Mouse (Mus musculus): ENCODE data around the gene Sema5a.
A peak's percentile ranks its signal among the peaks of the same experiment; 100 is the strongest.

Sema5a gene

DNA sequence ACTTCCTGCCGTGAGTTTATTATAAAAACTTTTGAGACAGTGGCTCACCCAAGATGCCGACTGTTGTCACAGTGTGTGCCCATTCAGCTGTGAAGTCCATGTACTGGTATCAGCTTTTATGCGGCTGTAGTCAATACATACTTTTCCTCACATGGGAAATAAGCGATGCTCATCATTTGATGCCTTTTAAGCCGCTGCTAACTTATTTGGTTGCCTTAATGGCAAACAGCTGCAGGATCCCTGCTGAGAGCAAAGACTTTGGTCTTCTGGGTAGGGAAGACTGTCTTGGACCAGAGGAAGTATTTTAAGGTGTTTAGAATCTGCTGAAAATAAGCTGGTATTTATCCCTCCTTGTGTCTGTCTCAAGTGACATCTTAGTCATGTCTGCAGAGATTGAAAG is 2.7 kb downstream of the Sema5a start:
- no peak for DNase-seq (ENCODE audit: low spot score in 2 of 2)

DNA sequence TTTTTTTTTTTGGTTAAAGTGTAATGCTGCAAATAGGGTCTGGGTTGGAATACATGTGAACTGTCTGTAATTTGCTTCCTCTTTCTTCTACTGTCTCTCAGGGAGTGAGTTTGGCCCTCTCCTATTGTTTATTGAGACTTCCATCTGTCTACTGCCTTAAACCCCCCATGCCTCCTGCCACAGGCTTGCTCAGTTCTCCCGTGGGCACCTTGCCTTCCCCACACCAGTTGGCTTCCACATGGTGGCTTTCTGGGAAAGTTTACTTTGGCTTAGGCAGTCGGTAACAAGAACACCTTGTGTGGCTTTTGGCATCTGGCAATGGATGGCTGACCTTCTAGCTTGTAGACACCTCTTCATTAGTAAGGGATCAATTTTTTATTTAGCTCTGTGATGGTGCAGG is 10.2 kb downstream of the Sema5a start:
- DNase-seq (ENCODE audit: low spot score in 2 of 2), result no peak

DNA sequence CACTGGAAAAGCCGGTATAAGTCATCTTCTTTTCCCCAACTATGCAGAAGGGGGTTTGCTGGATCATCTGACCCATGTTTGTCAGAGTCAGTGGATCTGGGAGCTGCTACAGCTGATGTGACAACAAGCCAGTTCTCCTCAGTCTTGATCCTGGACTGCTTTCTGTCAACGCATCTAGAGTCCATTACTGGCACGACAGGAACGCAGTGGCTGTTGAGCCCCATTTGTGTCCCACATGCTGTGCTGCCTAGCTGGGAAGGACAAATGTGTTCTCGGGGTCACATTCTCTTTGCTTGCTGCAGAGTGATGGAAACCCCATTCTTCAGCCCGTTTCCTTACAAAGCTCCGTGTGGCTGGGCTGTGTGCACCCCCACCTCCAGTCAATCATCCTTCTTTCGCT is 12.7 kb downstream of the Sema5a start:
- DNase-seq (ENCODE audit: low spot score in 2 of 2), result no peak

DNA sequence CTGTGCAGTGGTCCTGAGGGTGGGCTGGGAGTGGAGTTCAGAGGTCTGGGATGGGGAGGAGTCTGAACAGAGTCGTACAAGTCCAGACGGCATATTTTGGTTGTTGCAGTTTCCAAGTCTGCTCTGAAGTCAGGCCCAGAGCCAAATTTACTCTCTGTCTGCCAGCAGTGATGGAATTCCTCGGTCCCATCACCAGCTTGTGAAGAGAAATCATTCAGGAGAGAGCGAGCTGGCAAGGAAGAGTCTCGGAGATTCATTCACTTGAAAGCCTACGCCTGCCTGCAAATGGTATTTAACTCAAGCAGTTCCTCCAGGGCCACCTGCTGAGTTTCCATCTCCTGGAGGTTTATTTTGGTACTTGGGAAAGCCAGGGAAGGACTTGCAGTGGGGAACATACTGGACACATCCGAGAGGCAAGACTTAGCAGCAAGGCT is 13.3 kb downstream of the Sema5a start:
- DNase-seq (ENCODE audit: low spot score in 2 of 2), result peak; percentile 39 to 44

DNA sequence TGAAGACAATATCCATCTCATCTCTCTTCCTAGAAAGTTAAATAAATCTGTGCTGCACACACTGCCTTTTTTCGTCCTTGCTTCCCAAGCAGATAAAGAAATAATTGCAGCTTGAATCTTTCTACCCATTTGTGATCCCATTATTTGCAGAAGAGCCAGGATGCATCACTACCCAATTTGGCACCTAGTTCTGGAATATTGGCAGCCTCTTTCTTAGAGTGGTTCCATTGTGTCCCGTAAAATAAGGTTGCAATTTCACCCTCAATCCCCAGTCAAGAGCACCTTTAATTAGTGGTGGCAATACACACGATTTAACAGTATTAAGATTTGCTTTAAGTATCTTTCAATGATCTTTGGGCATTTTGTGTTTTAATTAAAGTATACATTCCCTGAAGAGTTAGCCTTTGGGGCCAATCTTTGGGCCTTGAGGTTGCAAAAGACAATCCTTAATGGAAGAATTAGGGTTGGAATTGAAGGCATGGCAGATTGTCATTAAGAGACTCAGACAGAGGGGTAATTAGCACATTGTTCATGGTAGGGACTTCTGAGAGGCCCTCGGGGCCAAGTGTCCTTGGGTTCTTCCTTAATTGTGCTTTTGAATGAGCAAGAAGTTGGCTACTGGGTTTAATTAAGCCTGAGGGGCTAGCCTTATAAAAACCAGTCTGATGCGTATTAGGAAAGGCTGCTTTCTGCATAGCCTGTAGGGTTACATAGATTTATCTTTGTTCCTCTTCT is 14.9 kb downstream of the Sema5a start:
- DNase-seq (ENCODE audit: low spot score in 2 of 2), result no peak

DNA sequence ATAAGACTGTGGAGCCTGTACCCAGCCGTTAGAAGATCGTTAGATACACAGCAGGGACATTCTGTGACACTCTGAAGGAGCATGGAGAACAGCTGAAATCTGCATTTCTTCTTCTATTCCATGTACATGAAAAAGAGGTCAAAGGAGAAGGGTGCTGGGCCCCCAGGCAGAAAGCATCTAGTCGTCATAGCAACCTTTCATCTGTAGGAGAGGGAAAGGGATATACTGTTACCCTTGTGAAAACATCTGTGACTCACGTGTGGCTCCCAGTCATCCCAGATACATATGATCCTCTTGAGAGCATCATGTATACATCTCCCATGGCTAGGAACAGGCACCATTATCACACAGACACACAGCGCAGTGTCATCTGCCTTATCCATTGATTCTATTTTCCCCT is 16.3 kb downstream of the Sema5a start:
- no peak for DNase-seq (ENCODE audit: low spot score in 2 of 2)

DNA sequence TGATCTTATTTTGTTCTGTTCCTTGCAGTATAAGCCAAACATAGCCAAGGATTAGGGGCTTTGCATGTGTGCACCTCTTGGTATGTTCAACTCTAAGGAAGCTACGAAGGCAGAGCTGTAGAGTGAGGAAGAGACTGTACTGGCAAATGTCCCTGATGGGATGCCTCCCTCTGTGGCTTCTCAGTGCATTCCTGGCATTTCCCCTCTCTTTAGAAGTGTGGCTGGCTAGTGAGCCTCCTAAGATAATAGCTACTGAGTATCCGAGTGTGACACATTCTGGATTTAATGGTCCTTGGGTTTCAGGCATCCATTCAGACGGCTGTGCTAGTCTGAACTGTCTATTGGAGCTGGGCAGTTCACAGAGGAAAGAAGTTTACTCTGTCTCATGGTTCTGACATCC is 19.0 kb downstream of the Sema5a start:
- no peak for DNase-seq (ENCODE audit: low spot score in 2 of 2)

DNA sequence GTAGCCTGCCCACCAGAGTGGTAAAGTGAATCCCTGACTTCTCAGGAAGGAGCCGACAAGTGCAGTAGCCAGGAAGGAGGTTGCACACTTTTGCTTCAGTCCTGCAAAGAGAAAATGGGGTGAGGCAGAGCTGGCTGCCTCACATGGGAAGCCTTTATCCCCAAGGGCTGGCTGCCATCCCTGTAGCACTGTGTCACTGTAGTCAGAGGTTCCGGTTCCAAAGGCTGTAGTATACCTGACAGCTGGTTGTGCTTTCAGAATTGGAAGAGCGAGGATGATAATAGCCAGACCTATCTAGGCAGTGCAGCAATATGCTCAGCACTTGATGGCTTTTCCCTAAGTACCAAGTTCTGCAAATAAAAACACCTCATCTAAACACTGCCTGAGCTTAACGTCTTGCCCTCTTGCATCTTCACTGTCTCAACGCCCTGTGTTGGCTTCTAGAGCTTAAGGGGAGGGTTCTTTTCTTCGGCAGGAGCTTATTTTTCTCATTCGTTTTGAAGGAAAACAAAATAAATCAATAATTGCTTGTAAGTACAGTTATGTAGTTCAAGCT is 20.3 kb downstream of the Sema5a start:
- no peak for DNase-seq (ENCODE audit: low spot score in 2 of 2)

DNA sequence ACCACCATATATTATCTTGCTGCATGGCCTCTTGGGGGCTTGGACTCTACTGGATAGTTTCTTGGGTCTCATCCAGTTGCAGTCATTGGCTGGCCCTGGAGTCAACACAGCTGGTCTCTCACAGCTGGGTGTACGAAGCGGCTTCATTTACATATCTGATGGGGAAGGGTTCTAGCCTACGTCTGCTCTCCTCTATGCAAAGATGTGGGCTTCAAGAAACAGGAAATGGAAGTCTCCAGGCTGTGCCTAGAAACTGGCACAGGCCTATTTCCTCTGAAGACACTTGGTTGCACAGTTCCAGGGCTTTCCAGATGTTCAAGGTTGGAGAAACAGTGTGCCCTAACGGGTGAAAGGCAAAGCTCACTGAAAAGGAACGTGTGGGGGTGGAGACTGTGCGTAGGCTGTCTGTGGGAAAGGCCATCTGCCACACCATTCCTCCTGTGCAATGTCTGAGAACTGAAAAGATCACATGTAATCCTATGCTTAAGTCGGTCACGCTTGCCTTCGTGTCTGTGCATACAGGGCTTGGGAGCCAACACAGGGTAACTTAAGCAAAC is 20.8 kb downstream of the Sema5a start:
- no peak for DNase-seq (ENCODE audit: low spot score in 2 of 2)

DNA sequence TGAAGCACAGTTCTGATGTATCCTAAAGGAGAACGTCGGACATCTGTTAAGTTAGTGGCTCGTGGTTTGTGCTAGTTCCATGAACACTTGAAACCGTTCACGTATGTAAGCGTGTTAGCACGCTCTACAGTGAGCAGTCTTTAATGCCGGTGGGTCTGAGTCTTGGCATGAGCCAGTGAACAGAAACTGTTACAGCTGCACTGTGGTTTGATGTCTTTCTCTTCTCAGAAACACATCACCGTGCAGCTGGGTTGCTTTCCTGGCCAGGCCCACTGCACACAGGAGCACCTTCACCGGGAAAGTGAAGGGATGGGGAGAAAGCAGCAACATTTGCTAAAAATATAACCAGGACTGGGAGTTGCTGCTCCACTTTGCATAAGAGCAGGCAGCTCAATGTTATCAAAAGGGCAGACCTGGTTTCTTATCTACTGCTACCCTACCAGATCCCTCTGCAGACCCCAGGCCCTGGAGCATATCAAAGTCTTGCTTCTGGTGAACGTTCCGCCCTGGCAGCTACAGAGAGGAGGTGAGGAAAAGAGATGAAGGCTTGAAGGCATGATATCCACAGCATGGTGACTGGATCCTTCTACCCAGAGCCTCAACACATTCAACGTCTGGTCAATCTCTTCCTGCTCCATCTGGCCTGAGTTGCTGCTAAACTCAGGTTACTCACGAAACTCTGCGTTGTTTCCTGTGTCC is 21.7 kb downstream of the Sema5a start:
- DNase-seq (ENCODE audit: low spot score in 2 of 2), result no peak

DNA sequence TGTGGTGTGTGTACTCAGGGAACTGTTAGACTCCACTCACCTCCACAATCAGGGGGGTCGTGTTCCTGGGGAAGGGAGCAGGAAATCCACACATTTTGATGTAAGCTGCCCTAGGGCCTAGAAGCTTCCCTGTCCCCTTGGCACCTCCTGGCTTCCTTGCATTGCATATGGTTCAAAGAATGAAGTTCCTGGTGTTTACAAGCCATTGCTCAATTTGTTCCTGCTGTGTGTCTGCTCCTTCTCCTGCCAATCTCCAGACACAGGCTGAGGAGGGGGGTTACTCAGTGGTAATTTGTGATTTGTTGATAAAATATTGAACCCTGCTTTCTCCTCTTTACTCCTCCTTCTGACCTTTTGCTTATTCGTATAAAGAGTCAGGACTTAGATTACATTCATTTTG is 25.5 kb downstream of the Sema5a start:
- DNase-seq (ENCODE audit: low spot score in 2 of 2), result no peak

DNA sequence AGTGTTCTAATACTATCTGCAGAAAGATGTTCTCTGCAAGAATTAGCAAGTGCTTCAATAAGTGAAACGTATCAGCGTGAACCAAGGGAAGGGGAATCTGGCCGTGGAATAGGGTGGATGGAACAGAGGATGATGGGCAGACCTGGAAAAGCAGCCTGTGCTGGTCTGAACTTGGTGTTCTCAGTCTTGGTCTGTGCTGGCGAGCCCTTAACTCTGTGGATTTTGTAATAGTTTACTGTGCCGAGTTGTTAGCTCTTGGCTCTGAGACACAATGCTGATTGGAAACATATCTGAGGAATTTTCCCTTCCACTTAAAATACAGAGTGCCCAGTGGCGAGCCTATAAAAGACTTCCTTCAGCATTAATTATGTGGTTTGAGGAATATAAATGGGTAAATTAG is 29.3 kb downstream of the Sema5a start:
- no peak for DNase-seq (ENCODE audit: low spot score in 2 of 2)

DNA sequence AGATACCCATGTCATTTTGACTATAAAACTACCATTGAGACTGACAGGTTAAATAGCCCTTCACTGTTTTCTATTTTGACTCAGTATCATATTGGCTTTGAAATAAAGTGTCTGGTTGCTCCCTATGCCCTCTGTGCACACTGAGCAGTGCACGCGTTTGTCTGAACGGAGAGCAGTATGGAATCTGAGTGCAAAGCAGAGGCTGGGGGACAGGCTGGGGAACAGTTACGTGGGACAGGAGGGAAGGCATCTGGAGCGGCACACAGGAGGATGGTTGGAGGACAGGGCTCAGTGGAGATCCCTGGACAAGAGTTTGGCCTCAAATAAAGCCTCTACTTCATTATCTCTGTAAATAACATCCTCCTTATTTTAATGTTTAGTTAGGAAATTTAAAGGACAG is 30.4 kb downstream of the Sema5a start:
- DNase-seq (ENCODE audit: low spot score in 2 of 2), result no peak

DNA sequence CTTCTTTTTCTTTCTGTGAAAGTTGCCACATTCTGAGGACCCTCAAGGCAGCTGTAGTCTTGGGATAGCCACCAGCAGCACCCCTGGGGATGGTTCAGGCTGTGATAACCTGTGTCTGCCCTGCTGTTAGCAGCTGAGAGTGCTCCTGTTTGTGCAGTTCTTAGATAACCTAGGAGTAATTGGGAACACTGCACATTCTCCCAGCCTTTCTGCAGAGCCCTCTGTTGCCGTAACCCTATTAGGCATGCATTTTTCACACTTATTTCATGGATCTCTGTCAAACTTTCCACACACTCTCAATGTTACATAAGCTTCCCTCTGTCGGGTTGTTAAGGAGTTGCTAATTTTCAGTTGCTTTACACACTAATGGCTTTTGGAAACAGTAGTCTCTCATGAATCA is 34.0 kb downstream of the Sema5a start:
- DNase-seq (ENCODE audit: low spot score in 2 of 2), result no peak

DNA sequence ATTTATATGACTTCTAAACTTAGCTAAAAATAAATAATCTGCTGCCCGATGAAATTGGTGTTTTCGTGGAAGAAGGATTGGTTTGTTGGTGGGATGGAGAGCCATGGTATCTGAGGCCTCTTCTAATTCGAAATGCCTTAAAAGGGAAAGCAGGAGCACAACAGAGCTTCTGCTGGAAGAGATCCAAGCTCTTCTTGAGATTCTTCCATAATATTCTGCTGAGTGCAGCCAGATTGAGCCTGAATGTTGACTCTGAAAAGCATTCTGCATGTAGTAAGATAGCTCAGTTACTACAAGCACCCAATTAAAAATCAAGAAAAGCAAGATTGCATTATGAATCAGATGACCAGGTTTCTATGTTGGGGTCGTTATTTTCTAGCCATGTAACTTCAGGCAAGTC is 36.8 kb downstream of the Sema5a start:
- DNase-seq (ENCODE audit: low spot score in 2 of 2), result no peak

DNA sequence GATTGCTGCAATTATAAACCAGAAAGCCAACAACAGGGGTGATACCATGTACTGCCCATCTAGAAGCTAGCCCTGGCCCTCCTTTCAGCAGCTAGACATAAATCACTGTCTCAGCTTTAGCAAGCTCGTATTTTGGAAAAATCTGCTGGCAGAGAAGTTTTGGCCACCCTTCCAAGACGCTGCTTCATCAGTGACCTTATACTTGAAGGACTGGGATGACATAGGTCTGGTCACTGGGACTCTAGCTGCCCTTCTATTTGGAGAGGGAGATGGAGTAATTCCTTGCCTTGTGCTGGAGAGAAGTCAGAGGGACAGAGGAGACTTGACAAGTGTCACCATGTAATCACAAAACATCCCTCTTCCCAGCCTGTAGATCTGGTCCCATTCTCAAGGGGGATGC is 40.1 kb downstream of the Sema5a start:
- DNase-seq (ENCODE audit: low spot score in 2 of 2), result no peak

DNA sequence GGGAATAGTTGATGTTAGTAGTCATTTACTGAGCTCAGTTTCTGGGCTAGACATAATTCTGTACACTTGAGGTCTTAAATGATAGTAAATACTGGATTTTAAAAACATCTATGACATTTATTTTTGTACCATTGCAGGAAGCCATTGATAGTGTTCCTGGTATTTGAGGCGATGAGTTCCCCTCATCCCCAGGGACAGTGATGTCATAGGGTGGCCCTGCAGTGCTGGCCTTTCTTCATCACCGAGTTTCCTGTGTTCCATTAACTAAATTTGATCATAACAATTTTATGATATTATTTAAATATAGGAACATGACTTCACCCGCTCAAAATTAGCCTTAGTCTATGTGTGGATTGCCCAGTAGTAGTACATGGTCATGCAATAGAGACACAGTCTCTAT is 41.7 kb downstream of the Sema5a start:
- DNase-seq (ENCODE audit: low spot score in 2 of 2), result no peak

DNA sequence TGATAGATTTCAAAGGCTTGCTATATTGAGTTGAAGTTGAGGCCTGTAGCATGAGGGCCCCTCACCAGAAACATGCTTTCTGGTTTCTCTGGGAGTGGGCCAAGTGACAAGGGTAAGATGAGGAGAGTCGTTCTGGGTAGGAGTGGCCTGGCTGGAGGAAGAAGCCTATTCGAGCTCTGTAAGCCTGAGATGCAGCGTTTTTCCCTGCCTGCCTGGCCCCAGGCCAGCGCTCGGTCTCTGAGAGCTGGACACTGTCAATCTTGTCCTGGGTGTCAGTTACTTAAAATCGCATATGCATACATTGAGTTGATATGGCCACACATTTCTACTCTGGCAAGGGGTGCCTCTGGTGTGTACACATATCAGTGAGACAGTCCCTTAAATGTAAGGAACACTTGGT is 43.9 kb downstream of the Sema5a start:
- DNase-seq (ENCODE audit: low spot score in 2 of 2), result no peak

DNA sequence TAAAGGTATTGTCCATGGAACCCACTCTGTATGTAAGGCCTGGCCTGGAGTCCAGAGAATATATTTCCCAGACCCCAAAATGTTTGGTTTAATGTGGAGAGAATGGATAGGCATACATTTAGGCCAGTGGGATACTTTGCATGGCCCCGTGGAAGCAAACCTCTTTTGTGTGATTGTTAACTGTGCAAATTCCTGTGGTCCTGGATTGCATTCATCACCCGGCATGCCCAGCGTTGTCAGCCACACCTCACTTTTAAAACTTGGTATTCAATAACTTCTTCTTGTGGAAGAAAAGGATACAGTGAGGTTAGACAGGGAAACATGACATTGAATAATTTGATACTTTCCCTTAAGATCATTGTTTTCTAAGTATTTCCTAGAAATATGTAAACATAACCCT is 46.4 kb downstream of the Sema5a start:
- DNase-seq (ENCODE audit: low spot score in 2 of 2), result no peak

DNA sequence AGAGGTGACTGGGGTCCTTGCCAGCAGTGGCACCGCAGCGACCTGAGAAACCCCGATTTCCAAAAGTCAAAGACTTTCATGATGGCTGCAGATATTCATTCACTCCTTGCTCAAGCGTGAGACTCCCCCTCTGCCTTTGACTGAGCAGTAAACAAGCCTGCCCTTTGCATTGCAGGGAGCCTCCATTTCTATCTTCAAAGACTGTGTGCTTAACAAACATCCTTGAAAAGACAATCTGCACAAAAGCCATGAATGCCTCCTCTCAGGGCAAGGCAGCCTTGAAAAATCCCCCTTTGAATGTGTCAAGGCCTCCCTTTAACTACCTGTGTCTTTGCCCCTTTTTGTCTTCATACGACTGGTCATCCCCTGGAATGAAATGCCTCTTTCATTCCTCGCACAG is 51.9 kb downstream of the Sema5a start:
- no peak for DNase-seq (ENCODE audit: low spot score in 2 of 2)

DNA sequence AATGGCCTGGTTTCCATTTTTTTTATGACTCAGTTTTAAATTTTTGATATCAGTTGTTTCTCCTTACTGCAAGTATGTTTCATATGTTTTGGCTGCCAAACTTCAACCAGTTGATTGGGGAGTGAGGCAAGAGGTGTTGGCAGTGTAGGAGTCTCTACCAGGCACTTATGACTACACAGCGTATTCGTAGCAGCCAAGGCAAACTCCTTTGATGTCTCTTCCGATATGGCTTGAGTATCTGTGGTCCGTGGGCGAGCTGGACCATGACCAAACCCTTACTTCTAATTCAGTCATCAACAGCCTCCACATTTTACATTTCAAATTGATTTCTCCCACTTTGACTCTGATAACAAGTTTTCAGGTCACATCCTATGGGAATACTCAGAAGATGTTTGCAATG is 52.7 kb downstream of the Sema5a start:
- no peak for DNase-seq (ENCODE audit: low spot score in 2 of 2)

DNA sequence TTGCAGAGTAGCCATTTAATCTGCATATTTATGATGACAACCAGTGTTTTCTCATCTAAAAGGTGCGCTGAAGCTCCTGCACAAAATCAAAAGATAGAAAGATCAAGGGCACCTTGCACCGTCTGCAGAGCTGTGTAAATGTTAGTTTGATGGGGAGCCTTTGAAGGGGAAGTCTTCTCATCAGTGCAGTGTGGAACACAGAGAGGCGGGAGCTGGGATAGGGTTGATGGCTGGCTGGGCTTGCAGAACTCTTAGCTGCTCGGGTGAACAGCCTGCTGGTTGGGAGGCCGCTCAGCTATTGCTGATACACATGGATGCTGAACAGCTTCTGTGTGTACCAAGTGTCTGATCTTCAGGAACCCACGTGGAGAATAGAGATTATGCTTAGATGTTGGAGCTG is 53.9 kb downstream of the Sema5a start:
- DNase-seq (ENCODE audit: low spot score in 2 of 2), result no peak

DNA sequence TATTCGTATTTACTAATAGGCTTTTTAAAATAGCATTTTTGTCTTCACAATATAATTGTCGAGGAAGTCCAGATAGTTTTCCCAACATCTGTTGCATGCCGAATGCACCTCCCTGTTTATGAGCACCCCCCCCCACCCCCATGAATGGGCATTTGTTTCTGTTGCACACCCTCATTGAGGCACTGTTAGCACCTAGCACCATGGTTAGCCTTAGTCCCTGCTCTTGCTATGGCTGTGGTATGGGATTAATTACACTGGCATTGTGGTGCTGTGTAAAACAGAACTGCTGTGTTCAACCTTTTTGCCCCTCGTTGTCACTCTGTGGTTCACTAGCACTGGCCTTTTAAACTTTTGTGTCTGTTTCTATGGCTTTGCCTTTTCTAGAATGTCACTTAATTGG is 56.4 kb downstream of the Sema5a start:
- no peak for DNase-seq (ENCODE audit: low spot score in 2 of 2)
